Mouse (Mus musculus): ENCODE measurements around the gene Mvb12b.

DNA sequence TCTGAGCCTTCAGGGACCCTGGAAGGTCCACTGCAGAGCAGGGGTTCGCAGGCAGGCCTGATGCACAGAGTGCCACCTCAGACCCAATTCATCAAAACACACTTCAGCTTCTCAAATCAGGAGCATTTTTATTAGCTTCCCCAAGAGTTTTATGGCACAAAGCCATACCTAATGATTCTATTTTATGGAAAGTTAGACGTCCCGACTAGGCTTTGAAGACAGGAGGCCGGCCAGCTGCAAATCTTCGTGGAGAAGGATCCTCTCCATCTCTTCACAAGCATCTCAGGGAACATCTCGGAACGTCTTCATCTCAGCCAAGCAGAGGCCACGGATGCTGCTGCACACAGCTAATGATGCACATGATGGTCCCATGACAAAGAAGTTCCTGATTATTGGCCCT lies 14.2 kb downstream of the Mvb12b start:
- TF ChIP-seq TAL1 (IDR thresholded peaks at IDR 0.05; ENCODE audit: low read length), result no peak
- no peak for TF ChIP-seq GATA1 (IDR thresholded peaks at IDR 0.05; ENCODE audit: low read length)
